8 mouse cellular contexts compared by ENCODE assay signal in genomic region chr11:108920158-108920635, GRCm38 (mm10). TPM values are rescaled to one million over a fixed set of nuclear protein-coding genes. Genes with fewer than 3 reads are reported as not detected.
DNase-seq lines count a peak whose midpoint lies in the region; ATAC-seq lines count a peak whose summit lies in the region.

Gene Axin2 (plus strand): TSS chr11:108920349.

- peaks cover 72% of the 10 kb centered on the region for H3K4me1 ChIP-seq in embryonic facial prominence, embryonic 10.5 days
- H3K4me1 ChIP-seq in limb, embryonic 10.5 days, result peaks cover 61% of the 10 kb centered on the region
- H3K4me1 ChIP-seq in midbrain, embryonic 12.5 days, result peaks cover 53% of the 10 kb centered on the region

- H3K9me3 ChIP-seq in embryonic facial prominence, embryonic 10.5 days, result peaks cover 7% of the 10 kb centered on the region
- H3K9me3 ChIP-seq in limb, embryonic 10.5 days (replicated peaks), result no peaks in the 10 kb centered on the region; the same call in 1 of the 2 replicates
- peaks cover 5% of the 10 kb centered on the region; the same call in 1 of the 2 replicates for H3K9me3 ChIP-seq in midbrain, embryonic 12.5 days

- under 1% methylated on average over 53 of the region's 53 CpGs for WGBS in embryonic facial prominence, embryonic 10.5 days
- under 1% methylated on average over 53 of the region's 53 CpGs for WGBS in limb, embryonic 10.5 days
- under 1% methylated on average over 45 of the region's 53 CpGs for WGBS in midbrain, embryonic 12.5 days

- ATAC-seq in midbrain, embryonic 12.5 days (ENCODE audit: low FRiP score, low read depth), result peak; percentile 90

- H3K4me2 ChIP-seq in midbrain, embryonic 12.5 days (replicated peaks), result peak within 1 kb of the TSS; percentile 83

- H3K36me3 ChIP-seq in embryonic facial prominence, embryonic 10.5 days (replicated peaks), result peaks cover 13% of the 10 kb centered on the region
- H3K36me3 ChIP-seq in limb, embryonic 10.5 days, result peaks cover 9% of the 10 kb centered on the region
- H3K36me3 ChIP-seq in midbrain, embryonic 12.5 days, result no peaks in the 10 kb centered on the region; the same call in 1 of the 2 replicates

- peak within 1 kb of the TSS; percentile 99 for H3K27ac ChIP-seq in embryonic facial prominence, embryonic 10.5 days (replicated peaks)
- H3K27ac ChIP-seq in limb, embryonic 10.5 days, result peak within 1 kb of the TSS; percentile 98
- peak within 1 kb of the TSS; percentile 100 for H3K27ac ChIP-seq in midbrain, embryonic 12.5 days (replicated peaks)

- peak within 1 kb of the TSS; percentile 94 for H3K4me3 ChIP-seq in embryonic facial prominence, embryonic 10.5 days
- peak within 1 kb of the TSS; percentile 95 for H3K4me3 ChIP-seq in limb, embryonic 10.5 days
- H3K4me3 ChIP-seq in midbrain, embryonic 12.5 days, result peak within 1 kb of the TSS; percentile 80

- peak; percentile 94 to 96 for DNase-seq in adrenal gland, postnatal 36 days
- DNase-seq in embryonic facial prominence, embryonic 10.5 days (ENCODE audit: low spot score), result peak; percentile 97
- DNase-seq in heart, adult 11 months, result peak; percentile 99
- DNase-seq in kidney, adult 11 months, result peak; percentile 88
- peak; percentile 96 for DNase-seq in limb, embryonic 10.5 days (ENCODE audit: low spot score)
- peak; percentile 47 for DNase-seq in spleen, adult 12 weeks (ENCODE audit: low spot score)
- no peak for DNase-seq in adipocyte (ENCODE audit: low spot score)

- H3K27me3 ChIP-seq in embryonic facial prominence, embryonic 10.5 days (replicated peaks; ENCODE audit: low read depth, poor library complexity, severe bottlenecking), result peaks cover 13% of the 10 kb centered on the region
- H3K27me3 ChIP-seq in limb, embryonic 10.5 days (ENCODE audit: low read depth, poor library complexity, severe bottlenecking), result no peaks in the 10 kb centered on the region
- no peaks in the 10 kb centered on the region for H3K27me3 ChIP-seq in midbrain, embryonic 12.5 days

- H3K9ac ChIP-seq in midbrain, embryonic 12.5 days (replicated peaks), result peak within 1 kb of the TSS; percentile 95

RNA-seq across cellular contexts. Expression of gene Axin2, which starts in this region (rescaled TPM):
- 10 to 100 TPM; 34.0 to 38.0 TPM for total RNA-seq in adrenal gland, postnatal 36 days (2021)
- polyA plus RNA-seq in embryonic facial prominence, embryonic 10.5 days (2016; fragmentation: Nextera tagmentation; extraction: Ambion mirVana), result 12.7 and 15.3 TPM in 2 replicates
- polyA plus RNA-seq in limb, embryonic 10.5 days (2016; fragmentation: Nextera tagmentation; extraction: Ambion mirVana), result 13.1 and 13.4 TPM in 2 replicates
- polyA plus RNA-seq in midbrain, embryonic 12.5 days (2016; fragmentation: Nextera tagmentation; extraction: Ambion mirVana), result 19.8 and 28.1 TPM in 2 replicates
